Mouse (Mus musculus) testis, adult 2 months (tissue): Measurements from ENCODE around the gene Prkn.

Source experiments
- CTCF ChIP-seq: fragments of 200-500 bp; IDR thresholded peaks from 2 replicates; pipeline ENCODE4 v1.5.1; 2012; ENCODE audit warnings: low read depth, mild to moderate bottlenecking, inconsistent platforms, low read length, moderate library complexity; ENCODE audit not compliant: control insufficient read depth, insufficient read depth, insufficient replicate concordance
- POLR2A ChIP-seq: fragments of 200-500 bp; IDR thresholded peaks from 2 replicates; pipeline ENCODE4 v1.6.1; 2012; ENCODE audit warnings: low read depth, mild to moderate bottlenecking, inconsistent platforms, low read length, moderate library complexity; ENCODE audit not compliant: control insufficient read depth

GRCm38 (mm10) chr17:11419484-11419883, 579.3 kb downstream of the Prkn start:
- TF ChIP-seq POLR2A, result no peak
- TF ChIP-seq CTCF, result no peak
